Mouse (Mus musculus) testis, adult 2 months (tissue): ENCODE measurements around the gene Ugt2b5.

Source experiments
- CTCF ChIP-seq: fragments of 200-500 bp; IDR thresholded peaks from 2 replicates; pipeline ENCODE4 v1.5.1; 2012; ENCODE audit warnings: low read depth, mild to moderate bottlenecking, inconsistent platforms, low read length, moderate library complexity; ENCODE audit not compliant: control insufficient read depth, insufficient read depth, insufficient replicate concordance
- POLR2A ChIP-seq: fragments of 200-500 bp; IDR thresholded peaks from 2 replicates; pipeline ENCODE4 v1.6.1; 2012; ENCODE audit warnings: low read depth, mild to moderate bottlenecking, inconsistent platforms, low read length, moderate library complexity; ENCODE audit not compliant: control insufficient read depth

DNA sequence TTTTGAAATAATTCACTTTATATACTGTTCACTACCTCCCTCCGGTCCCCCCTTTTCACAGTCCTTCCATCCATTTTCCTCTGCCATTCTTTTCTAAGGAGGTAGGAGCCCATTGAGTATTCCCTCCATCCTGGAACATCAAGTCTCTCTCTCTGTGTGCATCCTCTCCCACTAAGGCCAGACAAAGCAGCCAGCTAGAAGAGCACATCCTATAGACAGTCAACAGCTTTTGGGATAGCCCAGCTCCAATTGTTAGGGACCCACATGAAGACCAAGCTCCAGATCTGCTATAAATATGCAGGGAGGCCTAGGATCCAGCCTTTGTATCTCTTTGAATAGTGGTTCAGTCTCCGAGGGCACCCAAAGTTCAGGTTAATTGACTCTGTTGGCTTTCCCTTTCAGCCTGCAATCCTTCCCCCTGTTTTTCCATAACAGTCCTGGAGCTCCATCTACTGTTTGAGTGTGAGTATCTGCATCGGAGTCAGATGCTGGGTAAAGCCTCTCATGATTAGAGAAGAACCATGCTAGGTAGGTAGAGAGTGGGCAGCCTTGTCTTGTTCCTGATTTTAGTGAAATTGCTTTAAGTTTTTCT lies 2.8 kb upstream of the Ugt2b5 start:
- TF ChIP-seq CTCF, result no peak
- no peak for TF ChIP-seq POLR2A
